Mouse (Mus musculus) B cell, adult 67 days (primary cell): ENCODE results near the gene Capn7. TPM values are rescaled to one million over a fixed set of nuclear protein-coding genes. Genes with fewer than 3 reads are reported as not detected.

Experiments used
- total RNA-seq, 2 experiments: library from RNA; stranded (reverse); gene quantifications; 4 replicates each; pipeline ENCODE4 v1.2.4; 2023

Gene Capn7
- total RNA-seq, result 10 to 100 TPM; 62.0 to 62.9 TPM

GRCm38 (mm10) chr14:31336369-31337155 is at the start of gene Capn7:
Gene Capn7, plus strand, starts transcription at chr14:31336638.

GRCm38 (mm10) chr14:31323849-31324792 is 12.3 kb upstream of the Capn7 start, which contains the start of gene Dnah1:
Gene Dnah1, minus strand, starts transcription at chr14:31323896.

Other genes starting within 250 kb of the Capn7 start
- gene Smim4, start 207.7 kb upstream of the Capn7 start, total RNA-seq, result 10 to 100 TPM; 23.5 to 26.8 TPM
- 1 to 10 TPM in 1 of 2 experiments, under 1 TPM in 1; 0.65 to 1.5 TPM for gene Nt5dc2, start 205.6 kb upstream of the Capn7 start, total RNA-seq
- gene Stab1, start 168.0 kb upstream of the Capn7 start, total RNA-seq, result 1 to 10 TPM in 1 of 2 experiments, not detected in 1; 1.0 TPM
- not detected for gene Tnnc1, start 128.3 kb upstream of the Capn7 start, total RNA-seq
- 100 to 1,000 TPM; 375 to 386 TPM for gene Nisch, start 119.7 kb upstream of the Capn7 start, total RNA-seq
- gene Sema3g, start 118.8 kb upstream of the Capn7 start, total RNA-seq, result under 1 TPM in 1 of 2 experiments, not detected in 1; 0.15 TPM
- 10 to 100 TPM; 17.9 to 22.6 TPM for gene Phf7, start 85.3 kb upstream of the Capn7 start, total RNA-seq
- gene Bap1, start 85.2 kb upstream of the Capn7 start, total RNA-seq, result 100 to 1,000 TPM; 108 to 116 TPM
- gene Dnah1, start 12.7 kb upstream of the Capn7 start, total RNA-seq, result under 1 TPM; 0.17 to 0.56 TPM
- 100 to 1,000 TPM; 288 to 323 TPM for gene Sh3bp5, start 99.4 kb downstream of the Capn7 start, total RNA-seq
- gene Eaf1, start 157.8 kb downstream of the Capn7 start, total RNA-seq, result 10 to 100 TPM; 34.8 to 49.8 TPM
- gene Mettl6, start 158.4 kb downstream of the Capn7 start, total RNA-seq, result 10 to 100 TPM; 43.5 to 48.8 TPM